ENCODE assay signal across 9 mouse cellular contexts in the genomic region with DNA sequence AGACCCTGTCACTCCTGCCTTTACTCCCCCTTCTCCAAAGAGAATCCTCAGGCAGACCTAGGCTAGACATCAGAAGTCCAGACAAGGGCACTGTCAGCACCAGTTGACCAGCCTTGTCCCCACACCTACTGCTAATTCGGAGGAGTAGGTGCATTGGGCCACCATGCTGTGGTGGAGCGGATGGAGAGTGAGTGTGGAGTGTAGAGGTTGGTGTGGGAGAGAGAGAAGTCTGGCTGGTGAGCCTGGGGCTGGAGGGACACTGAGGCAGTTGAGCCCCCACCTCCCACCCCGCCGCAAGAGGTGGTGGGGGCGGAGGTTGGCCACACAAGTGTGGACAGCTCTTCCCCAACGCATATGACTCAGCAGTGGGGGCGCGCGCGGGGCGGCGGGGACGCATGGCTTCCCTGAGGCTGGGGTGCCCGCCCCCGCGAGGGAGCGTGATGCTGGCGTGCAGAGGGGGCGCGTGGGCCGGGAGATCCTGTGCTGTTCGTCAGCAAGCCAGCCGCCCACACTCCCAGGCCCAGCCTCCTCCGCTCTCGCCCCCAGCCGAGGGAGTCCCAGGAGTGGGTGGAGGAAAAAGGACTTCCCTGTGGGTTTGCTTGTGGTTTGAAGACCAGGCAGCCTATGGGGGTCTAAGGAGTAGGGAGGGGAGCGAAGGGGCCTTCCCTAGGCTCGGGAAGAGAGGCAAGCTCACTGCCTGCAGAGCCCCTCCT. TPM values are rescaled to one million over a fixed set of nuclear protein-coding genes. Genes with fewer than 3 reads are reported as not detected.
DNase-seq lines count a peak whose midpoint lies in the region; ATAC-seq and TF ChIP-seq lines count a peak whose summit lies in the region.
"Had no signal": no experiment of that assay in that cellular context is flagged by ENCODE, and none has a peak within 500 bp of the region (broad histone marks: within the 10 kb centered on the region; RNA-seq: fewer than 3 reads in every experiment).

No protein-coding gene starts in this region.

- H3K27me3 ChIP-seq in heart, embryonic 15.5 days = peaks cover 27% of the 10 kb centered on the region
- no peaks in the 10 kb centered on the region; the same call in 1 of the 2 replicates for H3K27me3 ChIP-seq in liver, embryonic 11.5 days (replicated peaks; ENCODE audit: control insufficient read depth, insufficient read depth, low read length)

- TF ChIP-seq CTCF in gastrocnemius, adult 2 months (IDR thresholded peaks at IDR 0.05) = no peak

- no peaks in the 10 kb centered on the region for H3K4me1 ChIP-seq in heart, embryonic 15.5 days (replicated peaks)
- no peaks in the 10 kb centered on the region for H3K4me1 ChIP-seq in liver, embryonic 11.5 days (replicated peaks; ENCODE audit: control insufficient read depth, insufficient read depth, low read length)

- no peak overlapping the region for H3K27ac ChIP-seq in heart, embryonic 15.5 days
- no peak overlapping the region for H3K27ac ChIP-seq in liver, embryonic 11.5 days (ENCODE audit: low read depth, low read length)
- H3K27ac ChIP-seq in gastrocnemius, adult 2 months = no peak overlapping the region

- DNase-seq in heart, postnatal 25 days (ENCODE audit: low spot score) = no peak
- peak; percentile 10 for DNase-seq in testis, postnatal 14 days (ENCODE audit: low spot score)
- no peak for DNase-seq in testis, postnatal 10 days (ENCODE audit: low spot score)
- no peak for DNase-seq in liver, embryonic 11.5 days (ENCODE audit: low spot score)
- DNase-seq in lung, postnatal 4 days = no peak
- no peak for DNase-seq in gastrocnemius, adult 2 months
- DNase-seq: adrenal gland, postnatal 36 days had no signal

- H3K4me2 ChIP-seq in heart, embryonic 15.5 days = peak overlapping the region; percentile 9; the same call in 1 of the 2 replicates
- H3K4me2 ChIP-seq in liver, embryonic 11.5 days = peak overlapping the region; percentile 24

- 3% methylated on average over 28 of the region's 28 CpGs for WGBS in heart, embryonic 15.5 days
- 3% methylated on average over 27 of the region's 28 CpGs for WGBS in liver, embryonic 11.5 days

- no peak for ATAC-seq in heart, embryonic 15.5 days (replicated peaks; ENCODE audit: insufficient number of reproducible peaks, insufficient read depth, low FRiP score, low read depth)
- ATAC-seq in liver, embryonic 11.5 days (replicated peaks; ENCODE audit: low FRiP score) = no peak
- no peak for ATAC-seq in inflammation-experienced regulatory T-cells, adult 6 months

- H3K9me3 ChIP-seq in heart, embryonic 15.5 days (replicated peaks) = no peaks in the 10 kb centered on the region
- no peaks in the 10 kb centered on the region for H3K9me3 ChIP-seq in liver, embryonic 11.5 days (ENCODE audit: control insufficient read depth, low read length)

- intact Hi-C loops in heart, postnatal 25 days (cut with DNase I) = no loop called here
- intact Hi-C loops in gastrocnemius, adult 2 months (cut with DNase I) = no loop called here

- H3K4me3 ChIP-seq in heart, embryonic 15.5 days = no peak overlapping the region
- no peak overlapping the region for H3K4me3 ChIP-seq in liver, embryonic 11.5 days (ENCODE audit: low read depth, low read length)
- H3K4me3 ChIP-seq in gastrocnemius, adult 2 months = no peak overlapping the region

- H3K36me3 ChIP-seq in heart, embryonic 15.5 days = no peaks in the 10 kb centered on the region
- no peaks in the 10 kb centered on the region for H3K36me3 ChIP-seq in liver, embryonic 11.5 days (ENCODE audit: control insufficient read depth, insufficient read depth, low read length)

- no peak overlapping the region for H3K9ac ChIP-seq in heart, embryonic 15.5 days
- no peak overlapping the region for H3K9ac ChIP-seq in liver, embryonic 11.5 days (ENCODE audit: low read depth, low read length)

RNA-seq across cellular contexts. Expression of a gene that starts 10.7 kb away (rescaled TPM):
- polyA plus RNA-seq in heart, embryonic 15.5 days (2015; fragmentation: Nextera tagmentation; extraction: Ambion mirVana) = 0.19 TPM in 1 of 2 replicates, not detected in the other
- under 1 TPM; 0.39 to 0.61 TPM for total RNA-seq in heart, postnatal 25 days (2021)
- 0.03 TPM in 1 of 2 replicates, not detected in the other for polyA plus RNA-seq in liver, embryonic 11.5 days (2014; fragmentation: Nextera tagmentation; extraction: Ambion mirVana)
- not detected for polyA plus RNA-seq in inflammation-experienced regulatory T-cells, adult 6 months (2017; shearing (Covaris generic))
- total RNA-seq in gastrocnemius, adult 2 months (2021) = under 1 TPM; 0.41 to 0.70 TPM
